Mouse (Mus musculus): ENCODE results near the gene Prdm10. TPM values are rescaled to one million over a fixed set of nuclear protein-coding genes. Genes with fewer than 3 reads are reported as not detected.

Gene Prdm10
- total RNA-seq (2021) (10 to 100 TPM in 1 of 2 experiments, 1 to 10 TPM in 1; 8.4 to 11.3 TPM), polyA plus RNA-seq (2012; rRNA removed) (6.8 and 8.6 TPM in 2 replicates)
- long read RNA-seq, partial matches to known transcripts = 0 of 2 reads
- long read RNA-seq, other reads (novel, unspliced or antisense) = 1 of 2 reads

DNA sequence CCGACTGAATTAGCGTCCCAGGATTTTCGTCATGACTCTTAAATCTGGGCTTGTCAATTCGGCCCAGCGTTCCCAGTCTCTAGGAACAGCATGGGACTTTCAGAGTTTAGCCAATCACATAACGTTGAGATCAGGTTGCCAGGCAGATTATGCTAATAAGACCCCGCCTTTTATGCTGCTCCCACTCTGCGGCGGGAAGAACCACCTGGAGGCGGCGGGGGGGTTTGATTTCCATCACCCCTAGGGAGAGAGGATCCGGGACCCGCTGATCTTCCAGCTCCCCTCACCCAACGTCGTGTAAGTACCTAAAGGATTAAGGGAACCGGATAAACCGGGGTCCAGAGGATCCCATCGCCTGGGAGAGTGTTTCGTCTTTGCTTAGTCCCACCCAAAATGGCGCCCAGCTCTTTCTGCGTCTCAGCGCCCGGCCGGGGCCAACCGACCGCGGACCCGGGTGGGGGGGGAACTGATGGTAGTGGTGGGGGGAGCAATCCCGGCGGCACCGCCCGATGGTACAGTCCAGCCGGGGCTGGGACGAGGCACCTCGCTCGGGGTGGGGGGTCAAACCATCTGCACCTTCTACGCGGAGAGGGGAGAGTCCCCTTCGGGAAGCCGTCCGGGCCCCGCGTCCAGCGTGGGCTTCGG is at the start of gene Prdm10:
Gene Prdm10 (plus strand): TSS at position 173 of the 645 bp plus-strand sequence.
- peak; percentile 96 for DNase-seq

DNA sequence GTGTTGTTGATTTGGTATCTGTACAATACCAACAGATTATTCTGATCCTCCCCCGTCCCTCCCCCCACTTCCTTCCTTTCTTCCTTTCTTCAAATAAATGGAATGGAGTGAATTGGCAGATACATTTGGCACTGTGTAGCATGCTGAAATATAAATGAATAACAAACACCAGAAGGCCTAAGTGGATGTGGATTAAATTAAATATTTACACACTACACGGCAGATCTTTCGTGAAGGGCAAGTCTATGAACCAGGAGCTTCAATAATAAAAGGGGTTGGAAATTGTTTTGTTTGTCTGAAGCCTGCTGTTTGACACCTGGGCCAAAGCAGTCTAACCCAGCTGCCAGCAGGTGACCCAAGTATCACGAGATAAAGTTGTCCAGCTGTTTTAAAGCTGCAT is 45.3 kb upstream of the Prdm10 start:
- no peak for DNase-seq

- DNase-seq = no peak
Observed at GRCm38 (mm10) chr9:31235489-31235888, 44.8 kb upstream of the Prdm10 start.

GRCm38 (mm10) chr9:31236079-31236478 is 44.3 kb upstream of the Prdm10 start:
- DNase-seq = no peak

- no peak for DNase-seq
Observed at GRCm38 (mm10) chr9:31238526-31238925, 41.8 kb upstream of the Prdm10 start.

DNA sequence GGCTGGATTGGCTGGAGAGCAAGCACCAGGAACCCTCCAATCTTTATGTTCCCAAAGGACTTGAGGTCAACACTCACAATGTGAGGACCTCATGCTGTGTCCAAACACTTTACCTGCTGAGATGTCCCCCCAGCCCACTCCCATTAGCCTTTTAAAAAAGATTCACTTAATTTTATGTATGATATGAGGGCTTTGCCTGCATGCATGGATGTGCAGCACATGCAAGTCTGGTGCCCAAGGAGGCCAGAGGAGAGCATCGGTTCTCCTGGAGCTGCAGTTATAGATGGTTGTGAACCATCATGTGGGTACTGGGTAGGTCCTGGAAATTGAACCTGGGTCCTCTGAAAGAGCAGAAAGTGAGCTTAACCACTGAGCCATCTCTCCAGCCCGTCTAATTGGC is 40.8 kb upstream of the Prdm10 start:
- no peak for DNase-seq

- no peak for DNase-seq
Observed at GRCm38 (mm10) chr9:31240522-31241207, 39.7 kb upstream of the Prdm10 start.

- DNase-seq = peak; percentile 72
Observed at GRCm38 (mm10) chr9:31241208-31241699, 39.1 kb upstream of the Prdm10 start.

- DNase-seq = peak; percentile 69
Observed at GRCm38 (mm10) chr9:31243306-31243938, 36.9 kb upstream of the Prdm10 start.

DNA sequence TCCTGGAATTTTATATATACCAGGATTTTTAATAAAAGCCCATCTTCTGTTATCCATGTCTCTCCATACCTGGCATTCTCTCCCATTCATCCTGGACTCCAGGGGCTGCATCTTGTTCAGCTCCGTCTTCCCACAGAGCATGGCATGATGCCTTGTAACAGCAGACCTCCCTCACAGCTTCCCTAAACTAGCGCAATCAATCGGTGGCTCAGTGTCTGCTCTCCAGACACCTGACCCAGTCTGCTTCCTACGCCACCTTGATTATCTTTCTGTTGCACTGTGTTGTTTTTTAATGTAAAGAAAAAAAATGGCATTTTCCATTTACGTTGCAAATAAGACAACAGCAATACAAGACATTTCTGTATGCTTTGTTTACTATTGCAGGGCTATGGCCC is 36.4 kb upstream of the Prdm10 start:
- no peak for DNase-seq

DNA sequence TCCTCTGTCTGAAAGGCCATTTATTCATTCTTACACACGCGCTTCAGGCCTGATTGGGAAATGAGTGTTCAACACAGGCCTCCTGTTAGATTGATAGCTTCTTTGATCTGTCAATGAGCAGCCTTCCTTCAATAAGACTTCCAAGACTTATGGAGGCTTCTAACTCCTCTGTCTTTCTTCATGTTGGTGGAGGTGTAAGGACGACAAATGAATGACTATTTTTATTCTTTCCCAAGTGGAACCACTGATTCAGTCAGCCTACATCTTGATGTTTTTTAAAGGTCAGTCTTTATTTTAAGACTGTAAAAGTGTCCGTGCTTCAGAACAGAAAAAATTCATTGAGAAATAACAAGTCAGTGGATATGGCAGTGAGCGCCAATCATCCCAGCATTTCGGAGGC is 35.3 kb upstream of the Prdm10 start:
- no peak for DNase-seq

DNA sequence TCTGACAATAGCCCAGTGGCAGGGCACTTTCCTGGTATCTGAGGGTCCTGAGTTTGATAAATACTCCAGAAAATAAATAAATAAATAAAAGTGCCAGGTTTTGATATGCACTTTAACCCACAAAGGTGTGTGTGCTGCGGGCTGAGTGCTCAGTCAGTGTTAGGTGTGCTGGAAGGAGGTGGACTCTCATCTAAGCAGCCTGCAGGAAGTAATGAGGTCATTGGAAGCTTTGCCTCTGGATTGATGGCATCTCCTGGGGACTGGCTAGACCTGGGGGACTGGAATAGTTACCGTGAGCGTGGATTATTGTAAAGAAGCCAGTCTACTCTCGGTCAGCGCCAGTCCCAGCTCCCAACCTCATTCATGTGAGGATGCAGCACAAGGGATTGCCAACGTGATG is 33.9 kb upstream of the Prdm10 start:
- no peak for DNase-seq

DNA sequence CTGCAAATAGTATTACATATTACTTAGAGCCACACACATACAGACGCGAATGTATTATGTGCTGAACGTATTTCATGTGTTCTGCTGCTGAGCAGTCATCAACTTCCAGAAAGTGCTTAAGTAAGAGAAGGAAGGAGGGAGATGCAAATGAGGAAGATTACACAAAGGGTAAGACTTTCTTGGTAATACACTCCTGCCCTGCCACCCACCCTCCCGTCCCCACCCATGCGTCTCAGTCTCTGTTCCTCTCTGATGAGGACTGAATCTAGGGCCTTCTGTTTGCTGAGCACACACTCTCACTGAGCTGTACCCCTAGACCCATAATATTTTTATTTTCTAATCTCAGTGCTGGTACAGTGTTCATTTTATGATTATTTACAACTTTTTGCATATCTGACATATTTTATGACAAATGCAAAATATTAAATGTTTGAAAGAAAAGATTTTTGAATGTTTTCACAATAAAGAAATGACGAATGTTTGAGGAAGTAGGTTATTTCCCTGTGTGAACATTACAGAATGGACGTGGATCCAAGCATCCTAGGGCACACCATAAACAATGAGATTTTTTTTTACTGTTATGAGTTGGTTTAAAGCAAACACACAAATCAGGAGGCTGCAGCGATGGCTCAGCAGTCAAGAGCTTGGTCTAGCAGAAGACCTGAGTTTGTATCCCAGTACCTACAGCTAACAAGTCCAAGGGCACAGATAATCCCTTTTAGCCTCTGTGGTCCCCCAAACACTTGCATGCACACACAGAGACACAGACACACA is 32.7 kb upstream of the Prdm10 start:
- DNase-seq = no peak

DNA sequence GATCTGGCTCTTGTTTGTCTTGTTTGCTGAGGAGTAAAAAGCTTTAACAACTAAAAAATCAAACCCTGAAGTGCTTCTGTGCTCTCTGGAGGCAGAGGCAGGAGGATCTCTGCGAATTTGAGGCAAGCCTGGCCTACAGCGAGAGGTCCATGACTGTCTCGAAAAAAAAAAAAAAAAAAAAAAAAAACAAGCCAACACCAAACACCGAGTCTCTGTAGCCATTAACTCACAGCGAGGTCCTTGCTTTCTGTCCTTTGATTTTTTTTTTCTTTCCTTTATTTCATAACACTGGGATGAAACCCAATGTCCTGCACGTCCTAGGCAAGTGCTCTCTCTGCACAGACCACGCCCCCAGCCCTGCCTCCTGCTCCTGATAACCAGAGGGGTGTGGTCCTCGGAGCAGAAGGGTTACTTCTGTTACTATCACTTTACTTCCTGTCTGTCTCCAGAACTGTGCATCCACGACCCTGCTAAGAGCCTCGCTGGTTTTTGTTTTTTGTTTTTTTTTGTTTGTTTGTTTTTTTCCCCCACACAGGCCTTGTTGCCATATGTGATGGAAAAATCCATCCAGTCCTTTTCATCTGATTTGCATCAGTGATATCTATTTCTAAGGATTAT is 28.0 kb upstream of the Prdm10 start:
- peak; percentile 83 for DNase-seq

GRCm38 (mm10) chr9:31253311-31253734 is 27.0 kb upstream of the Prdm10 start:
- peak; percentile 38 for DNase-seq

- peak; percentile 54 for DNase-seq
Observed at GRCm38 (mm10) chr9:31253866-31254696, 26.3 kb upstream of the Prdm10 start.

DNA sequence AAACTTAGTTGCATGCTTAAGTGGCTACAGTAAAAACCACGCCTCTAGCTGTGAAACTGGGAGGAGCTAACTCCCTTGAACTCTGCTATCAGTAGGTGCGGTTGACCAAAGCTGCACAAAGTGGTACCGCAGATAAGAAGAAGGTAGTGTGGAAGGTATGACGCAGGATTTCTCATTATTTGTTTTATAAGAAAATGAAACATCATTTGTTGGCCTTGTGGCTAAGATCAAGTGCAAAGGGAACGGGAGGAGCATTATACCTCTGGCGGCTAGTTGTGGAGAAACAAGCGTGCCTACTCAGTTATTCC is 25.7 kb upstream of the Prdm10 start:
- peak; percentile 30 for DNase-seq

GRCm38 (mm10) chr9:31255953-31256352 is 24.4 kb upstream of the Prdm10 start:
- no peak for DNase-seq

GRCm38 (mm10) chr9:31258237-31258636 is 22.1 kb upstream of the Prdm10 start:
- no peak for DNase-seq

DNA sequence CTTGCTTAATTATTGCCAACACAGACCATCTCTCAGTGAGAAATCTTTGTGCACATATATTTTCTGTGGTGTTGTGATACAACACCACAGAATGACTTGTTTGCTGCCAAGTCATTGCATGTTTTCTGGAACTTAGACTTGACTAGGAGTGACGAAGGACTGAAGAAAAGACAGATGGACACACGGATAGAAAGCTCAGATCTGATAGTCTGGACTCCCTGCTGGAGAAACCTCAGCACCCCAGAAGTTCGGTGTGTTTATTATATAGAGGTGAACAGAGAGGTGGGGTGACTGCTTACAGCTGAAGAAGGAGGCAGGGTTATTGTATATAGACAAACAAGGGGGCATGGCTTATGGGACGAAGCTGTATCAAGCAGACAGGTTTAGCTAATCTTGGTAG is 20.1 kb upstream of the Prdm10 start:
- no peak for DNase-seq
